Mouse (Mus musculus): ENCODE results near the gene Casp9. TPM values are rescaled to one million over a fixed set of nuclear protein-coding genes. Genes with fewer than 3 reads are reported as not detected.

Gene Casp9
- total RNA-seq, 1 experiment: 6.1 TPM

DNA sequence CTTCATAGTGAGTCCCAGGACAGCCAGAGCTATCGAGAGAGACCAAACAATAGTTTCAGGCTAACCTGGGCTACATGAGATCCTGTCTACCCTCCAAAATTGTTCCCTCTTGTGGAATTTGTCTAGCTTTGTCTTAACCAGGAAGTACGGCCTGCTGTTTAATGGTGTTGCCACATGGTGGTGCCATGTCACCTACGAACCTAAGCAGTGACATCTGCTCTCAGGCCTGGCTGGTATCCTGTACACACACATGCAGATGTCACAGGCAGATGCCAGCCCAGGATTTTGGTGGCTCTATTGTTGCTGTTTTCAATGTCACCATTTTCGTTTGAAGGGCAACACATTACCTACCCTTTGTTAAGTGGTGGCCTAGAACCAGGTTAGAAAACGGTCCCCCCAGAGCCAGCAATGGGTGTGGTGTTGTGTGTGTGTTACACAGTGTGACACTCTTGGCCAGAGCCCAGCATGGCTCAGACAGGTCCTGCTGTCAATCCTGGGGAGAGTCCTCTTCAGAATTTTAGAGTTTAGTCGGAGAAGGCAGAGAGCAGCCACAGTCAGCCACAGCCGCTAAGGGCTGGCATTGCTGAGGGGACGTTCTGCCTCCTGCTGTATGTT is 16.5 kb downstream of the Casp9 start:
- in situ Hi-C loops (cut with MboI; ENCODE audit: low sequenced_read_pairs in 2 of 2, unreplicated experiment in 2 of 2): no loop called here
- TF ChIP-seq MAFK (IDR thresholded peaks at IDR 0.05; ENCODE audit: insufficient read depth, low read depth, low read length): no peak
- TF ChIP-seq CHD2 (IDR thresholded peaks at IDR 0.05; ENCODE audit: low read depth, low read length): no peak
- TF ChIP-seq ZC3H11A (IDR thresholded peaks at IDR 0.05; ENCODE audit: borderline replicate concordance, low read depth, low read length): 0 out of 2 replicates have a peak, but pooled peaks have one; percentile 16
- TF ChIP-seq HCFC1 (IDR thresholded peaks at IDR 0.05; ENCODE audit: borderline replicate concordance, insufficient read depth, low read length): no peak
- no peak for TF ChIP-seq ZNF384 (IDR thresholded peaks at IDR 0.05; ENCODE audit: low read depth, low read length)
- no peak for DNase-seq (ENCODE audit: low read depth, low spot score)
- H3K4me1 ChIP-seq (ENCODE audit: control insufficient read depth in 2 of 2, insufficient read depth in 2 of 2, low read length in 2 of 2, poor library complexity in 1 of 2): no peaks in the 10 kb centered on the region
- H3K9me3 ChIP-seq (ENCODE audit: control insufficient read depth, insufficient read depth, low read depth, low read length): no peaks in the 10 kb centered on the region
- H3K4me3 ChIP-seq (ENCODE audit: insufficient read depth in 1 of 2, low read depth in 1 of 2, low read length in 2 of 2, poor library complexity in 1 of 2, severe bottlenecking in 1 of 2): no peak overlapping the region
- no peak overlapping the region for H3K27ac ChIP-seq (ENCODE audit: insufficient read depth, low read depth, low read length, poor library complexity, severe bottlenecking)
- peaks cover 28% of the 10 kb centered on the region; the same call in 1 of the 2 replicates for H3K36me3 ChIP-seq (ENCODE audit: control insufficient read depth, insufficient read depth, low read length, poor library complexity, severe bottlenecking)
- no peak overlapping the region for H3K9ac ChIP-seq (ENCODE audit: insufficient read depth, low read depth, low read length, poor library complexity, severe bottlenecking)

DNA sequence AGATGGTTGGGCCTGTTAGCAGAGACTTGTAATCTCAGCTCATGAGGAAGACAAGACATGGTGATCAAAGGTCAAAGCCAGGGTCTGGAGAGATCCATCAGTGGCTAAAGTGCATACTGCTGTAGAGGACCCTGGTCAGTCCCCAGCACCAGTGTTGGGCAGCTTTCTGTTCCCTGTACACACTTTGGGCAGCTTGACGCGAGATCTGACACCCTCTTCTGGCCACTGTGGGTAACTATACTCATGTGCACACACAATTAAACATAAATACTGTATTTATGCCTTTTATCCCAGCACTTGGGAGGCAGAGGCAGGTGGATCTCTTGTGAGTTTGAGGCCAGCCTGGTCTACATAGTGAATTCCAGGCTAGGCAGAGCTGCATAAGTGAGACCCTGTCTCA is 17.6 kb downstream of the Casp9 start:
- Histone ChIP-seq H3K36me3 (ENCODE audit: control insufficient read depth, insufficient read depth, low read length, poor library complexity, severe bottlenecking) (peaks cover 19% of the 10 kb centered on the region; the same call in 1 of the 2 replicates), H3K9me3 (ENCODE audit: control insufficient read depth, insufficient read depth, low read depth, low read length) (no peaks in the 10 kb centered on the region), H3K9ac (ENCODE audit: insufficient read depth, low read depth, low read length, poor library complexity, severe bottlenecking) (no peak overlapping the region), H3K27ac (ENCODE audit: insufficient read depth, low read depth, low read length, poor library complexity, severe bottlenecking) (no peak overlapping the region), H3K4me1 (ENCODE audit: control insufficient read depth in 2 of 2, insufficient read depth in 2 of 2, low read length in 2 of 2, poor library complexity in 1 of 2) (no peaks in the 10 kb centered on the region), H3K4me3 (ENCODE audit: insufficient read depth in 1 of 2, low read depth in 1 of 2, low read length in 2 of 2, poor library complexity in 1 of 2, severe bottlenecking in 1 of 2) (no peak overlapping the region)
- TF ChIP-seq MAFK (IDR thresholded peaks at IDR 0.05; ENCODE audit: insufficient read depth, low read depth, low read length): no peak
- no peak for TF ChIP-seq HCFC1 (IDR thresholded peaks at IDR 0.05; ENCODE audit: borderline replicate concordance, insufficient read depth, low read length)
- no peak for TF ChIP-seq CHD2 (IDR thresholded peaks at IDR 0.05; ENCODE audit: low read depth, low read length)
- TF ChIP-seq ZNF384 (IDR thresholded peaks at IDR 0.05; ENCODE audit: low read depth, low read length): no peak
- no peak for TF ChIP-seq ZC3H11A (IDR thresholded peaks at IDR 0.05; ENCODE audit: borderline replicate concordance, low read depth, low read length)
- DNase-seq (ENCODE audit: low read depth, low spot score): no peak
- in situ Hi-C loops (cut with MboI; ENCODE audit: low sequenced_read_pairs in 2 of 2, unreplicated experiment in 2 of 2): no loop called here

DNA sequence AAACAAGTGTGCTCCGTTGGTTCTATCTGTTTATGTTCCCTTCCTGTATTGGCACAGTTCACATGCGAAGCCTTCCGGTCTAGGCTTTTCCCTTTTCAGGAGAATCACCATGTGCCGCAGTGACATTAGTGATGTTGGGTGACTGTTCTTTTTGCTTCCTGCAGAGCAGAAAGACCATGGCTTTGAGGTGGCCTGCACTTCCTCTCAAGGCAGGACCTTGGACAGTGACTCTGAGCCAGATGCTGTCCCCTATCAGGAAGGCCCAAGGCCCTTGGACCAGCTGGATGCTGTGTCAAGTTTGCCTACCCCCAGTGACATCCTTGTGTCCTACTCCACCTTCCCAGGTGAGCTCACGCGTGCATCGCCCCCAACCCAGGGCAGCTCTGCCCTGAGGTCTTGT is 18.0 kb downstream of the Casp9 start:
- in situ Hi-C loops (cut with MboI; ENCODE audit: low sequenced_read_pairs in 2 of 2, unreplicated experiment in 2 of 2): no loop called here
- Histone ChIP-seq H3K36me3 (ENCODE audit: control insufficient read depth, insufficient read depth, low read length, poor library complexity, severe bottlenecking) (peaks cover 17% of the 10 kb centered on the region; the same call in 1 of the 2 replicates), H3K4me3 (ENCODE audit: insufficient read depth in 1 of 2, low read depth in 1 of 2, low read length in 2 of 2, poor library complexity in 1 of 2, severe bottlenecking in 1 of 2) (no peak overlapping the region), H3K4me1 (ENCODE audit: control insufficient read depth in 2 of 2, insufficient read depth in 2 of 2, low read length in 2 of 2, poor library complexity in 1 of 2) (no peaks in the 10 kb centered on the region), H3K9ac (ENCODE audit: insufficient read depth, low read depth, low read length, poor library complexity, severe bottlenecking) (no peak overlapping the region), H3K9me3 (ENCODE audit: control insufficient read depth, insufficient read depth, low read depth, low read length) (no peaks in the 10 kb centered on the region), H3K27ac (ENCODE audit: insufficient read depth, low read depth, low read length, poor library complexity, severe bottlenecking) (no peak overlapping the region)
- TF ChIP-seq HCFC1 (IDR thresholded peaks at IDR 0.05; ENCODE audit: borderline replicate concordance, insufficient read depth, low read length) (no peak), CHD2 (IDR thresholded peaks at IDR 0.05; ENCODE audit: low read depth, low read length) (no peak), ZC3H11A (IDR thresholded peaks at IDR 0.05; ENCODE audit: borderline replicate concordance, low read depth, low read length) (no peak), MAFK (IDR thresholded peaks at IDR 0.05; ENCODE audit: insufficient read depth, low read depth, low read length) (no peak), ZNF384 (IDR thresholded peaks at IDR 0.05; ENCODE audit: low read depth, low read length) (no peak)
- no peak for DNase-seq (ENCODE audit: low read depth, low spot score)

DNA sequence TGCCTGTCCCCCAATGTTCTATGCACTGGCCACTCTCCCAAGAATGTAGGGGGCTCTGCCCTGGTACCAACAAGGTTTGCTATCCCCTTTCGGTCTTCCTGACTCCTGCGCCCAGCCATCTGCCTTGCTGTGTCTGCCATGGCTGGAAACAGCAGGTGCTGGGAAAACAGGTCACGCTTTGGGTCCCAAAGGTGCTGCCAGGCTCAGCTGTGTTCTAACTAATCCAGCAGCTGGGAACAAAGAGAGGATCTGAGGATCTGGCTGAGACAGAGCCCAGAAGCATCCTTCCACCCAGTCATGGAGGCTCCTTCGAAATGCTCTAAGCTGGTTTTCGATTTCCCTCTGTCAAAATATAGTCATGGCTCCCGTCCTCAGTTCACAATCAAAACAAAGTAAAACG is 22.9 kb downstream of the Casp9 start:
- in situ Hi-C loops (cut with MboI; ENCODE audit: low sequenced_read_pairs in 2 of 2, unreplicated experiment in 2 of 2): no loop called here
- Histone ChIP-seq H3K27ac (ENCODE audit: insufficient read depth, low read depth, low read length, poor library complexity, severe bottlenecking) (no peak overlapping the region), H3K4me3 (ENCODE audit: insufficient read depth in 1 of 2, low read depth in 1 of 2, low read length in 2 of 2, poor library complexity in 1 of 2, severe bottlenecking in 1 of 2) (no peak overlapping the region), H3K36me3 (ENCODE audit: control insufficient read depth, insufficient read depth, low read length, poor library complexity, severe bottlenecking) (peaks cover 3% of the 10 kb centered on the region; the same call in 1 of the 2 replicates), H3K9me3 (ENCODE audit: control insufficient read depth, insufficient read depth, low read depth, low read length) (no peaks in the 10 kb centered on the region), H3K4me1 (ENCODE audit: control insufficient read depth in 2 of 2, insufficient read depth in 2 of 2, low read length in 2 of 2, poor library complexity in 1 of 2) (peaks cover 0 to 6% of the 10 kb centered on the region in 2 experiments; a peak in 2 of 4 replicates), H3K9ac (ENCODE audit: insufficient read depth, low read depth, low read length, poor library complexity, severe bottlenecking) (no peak overlapping the region)
- no peak for DNase-seq (ENCODE audit: low read depth, low spot score)
- TF ChIP-seq HCFC1 (IDR thresholded peaks at IDR 0.05; ENCODE audit: borderline replicate concordance, insufficient read depth, low read length) (no peak), CHD2 (IDR thresholded peaks at IDR 0.05; ENCODE audit: low read depth, low read length) (no peak)
